Mouse (Mus musculus): ENCODE measurements around the gene Wnt8b. TPM values are rescaled to one million over a fixed set of nuclear protein-coding genes. Genes with fewer than 3 reads are reported as not detected.

Gene Wnt8b
- total RNA-seq (2014; fragmentation: Nextera tagmentation) (not detected in 2 replicates), total RNA-seq (2017) (0.05 TPM in 1 of 2 replicates, not detected in the other), polyA plus RNA-seq (2012) (not detected in 2 replicates)

GRCm38 (mm10) chr19:44493128-44493527 is at the start of gene Wnt8b:
Wnt8b (plus strand) TSS chr19:44493472.
- Histone ChIP-seq H3K27me3 (ENCODE audit: insufficient read depth, low read length) (peaks cover 11% of the 10 kb centered on the region; the same call in 1 of the 2 replicates), H3K4me3 (ENCODE audit: low read depth, low read length) (no peak within 1 kb of the TSS)

GRCm38 (mm10) chr19:44445755-44446154 is 47.5 kb upstream of the Wnt8b start:
- Histone ChIP-seq H3K4me3 (ENCODE audit: low read depth, low read length) (no peak overlapping the region), H3K4me1 (ENCODE audit: insufficient read depth, low read depth, low read length) (no peaks in the 10 kb centered on the region), H3K27me3 (ENCODE audit: insufficient read depth, low read length) (peaks cover 21% of the 10 kb centered on the region), H3K36me3 (replicated peaks) (no peaks in the 10 kb centered on the region), H3K9me3 (replicated peaks) (no peaks in the 10 kb centered on the region)
- TF ChIP-seq GATA1 (IDR thresholded peaks at IDR 0.05; ENCODE audit: borderline replicate concordance, low read length): no peak
- TF ChIP-seq TAL1 (conservative IDR thresholded peaks at IDR 0.05; ENCODE audit: low read depth, low read length): no peak
- TF ChIP-seq CTCF (IDR thresholded peaks at IDR 0.05; ENCODE audit: low read depth, low read length): no peak
- TF ChIP-seq POLR2AphosphoS5 (IDR thresholded peaks at IDR 0.05; ENCODE audit: insufficient replicate concordance, low read depth, low read length): no peak
- TF ChIP-seq GATA2 (IDR thresholded peaks at IDR 0.05; ENCODE audit: borderline replicate concordance, low read depth, low read length): no peak
- DNase-seq (ENCODE audit: low spot score) (no peak), ATAC-seq (ENCODE audit: extremely low read depth, insufficient number of reproducible peaks, low FRiP score, poor library complexity, severe bottlenecking) (no peak)

More at GRCm38 (mm10) chr19:44493128-44493527, at the start of gene Wnt8b:
- DNase-seq (ENCODE audit: low spot score) (no peak), ATAC-seq (ENCODE audit: extremely low read depth, insufficient number of reproducible peaks, low FRiP score, poor library complexity, severe bottlenecking) (no peak)
- no peak for TF ChIP-seq POLR2AphosphoS5 (IDR thresholded peaks at IDR 0.05; ENCODE audit: insufficient replicate concordance, low read depth, low read length)
- TF ChIP-seq GATA1 (IDR thresholded peaks at IDR 0.05; ENCODE audit: borderline replicate concordance, low read length): no peak
- no peak for TF ChIP-seq GATA2 (IDR thresholded peaks at IDR 0.05; ENCODE audit: borderline replicate concordance, low read depth, low read length)
- TF ChIP-seq CTCF (IDR thresholded peaks at IDR 0.05; ENCODE audit: low read depth, low read length): no peak
- no peak for TF ChIP-seq TAL1 (conservative IDR thresholded peaks at IDR 0.05; ENCODE audit: low read depth, low read length)
- H3K9me3 ChIP-seq (replicated peaks): no peaks in the 10 kb centered on the region
- no peaks in the 10 kb centered on the region for H3K4me1 ChIP-seq (ENCODE audit: insufficient read depth, low read depth, low read length)
- H3K36me3 ChIP-seq (replicated peaks): no peaks in the 10 kb centered on the region

- Histone ChIP-seq H3K4me1 (ENCODE audit: insufficient read depth, low read depth, low read length) (no peaks in the 10 kb centered on the region), H3K9me3 (replicated peaks) (no peaks in the 10 kb centered on the region), H3K27me3 (ENCODE audit: insufficient read depth, low read length) (peaks cover 23% of the 10 kb centered on the region), H3K36me3 (replicated peaks) (no peaks in the 10 kb centered on the region), H3K4me3 (ENCODE audit: low read depth, low read length) (no peak overlapping the region)
- DNase-seq (ENCODE audit: low spot score) (no peak), ATAC-seq (ENCODE audit: extremely low read depth, insufficient number of reproducible peaks, low FRiP score, poor library complexity, severe bottlenecking) (no peak)
- no peak for TF ChIP-seq CTCF (IDR thresholded peaks at IDR 0.05; ENCODE audit: low read depth, low read length)
- TF ChIP-seq POLR2AphosphoS5 (IDR thresholded peaks at IDR 0.05; ENCODE audit: insufficient replicate concordance, low read depth, low read length): no peak
Observed at GRCm38 (mm10) chr19:44447927-44448326, 45.3 kb upstream of the Wnt8b start.

GRCm38 (mm10) chr19:44454862-44455261 is 38.4 kb upstream of the Wnt8b start:
- peaks cover 14% of the 10 kb centered on the region for H3K27me3 ChIP-seq (ENCODE audit: insufficient read depth, low read length)
- H3K4me3 ChIP-seq (ENCODE audit: low read depth, low read length): no peak overlapping the region
- no peaks in the 10 kb centered on the region for H3K36me3 ChIP-seq (replicated peaks)
- H3K9me3 ChIP-seq (replicated peaks): no peaks in the 10 kb centered on the region
- ATAC-seq (ENCODE audit: extremely low read depth, insufficient number of reproducible peaks, low FRiP score, poor library complexity, severe bottlenecking) (no peak), DNase-seq (ENCODE audit: low spot score) (no peak)
- TF ChIP-seq GATA2 (IDR thresholded peaks at IDR 0.05; ENCODE audit: borderline replicate concordance, low read depth, low read length) (no peak), GATA1 (IDR thresholded peaks at IDR 0.05; ENCODE audit: borderline replicate concordance, low read length) (no peak), POLR2AphosphoS5 (IDR thresholded peaks at IDR 0.05; ENCODE audit: insufficient replicate concordance, low read depth, low read length) (no peak), TAL1 (conservative IDR thresholded peaks at IDR 0.05; ENCODE audit: low read depth, low read length) (no peak), CTCF (IDR thresholded peaks at IDR 0.05; ENCODE audit: low read depth, low read length) (no peak)
- H3K4me1 ChIP-seq (ENCODE audit: insufficient read depth, low read depth, low read length): no peaks in the 10 kb centered on the region

DNA sequence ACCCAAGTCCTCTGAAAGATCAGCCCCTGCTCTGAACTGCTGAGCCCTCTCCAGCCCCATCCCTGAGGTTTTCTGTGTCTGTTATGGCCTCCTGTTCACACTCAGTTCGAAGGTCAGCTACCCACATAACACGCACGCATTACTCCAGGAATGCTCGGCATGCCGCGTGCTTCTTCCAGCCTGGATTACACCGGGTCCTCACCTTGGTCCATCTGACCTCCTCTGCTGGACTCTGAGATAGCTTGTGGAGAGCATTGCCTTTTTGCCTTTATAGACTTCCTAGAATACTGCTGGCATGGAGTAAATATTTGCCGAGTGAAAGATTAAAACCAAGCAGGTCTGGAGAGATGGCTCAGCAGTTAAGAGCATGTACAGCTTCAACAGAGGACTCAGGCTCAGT is 37.9 kb upstream of the Wnt8b start:
- Histone ChIP-seq H3K27me3 (ENCODE audit: insufficient read depth, low read length) (peaks cover 13% of the 10 kb centered on the region), H3K4me1 (ENCODE audit: insufficient read depth, low read depth, low read length) (no peaks in the 10 kb centered on the region), H3K36me3 (replicated peaks) (no peaks in the 10 kb centered on the region), H3K9me3 (replicated peaks) (no peaks in the 10 kb centered on the region), H3K4me3 (ENCODE audit: low read depth, low read length) (no peak overlapping the region)
- TF ChIP-seq GATA1 (IDR thresholded peaks at IDR 0.05; ENCODE audit: borderline replicate concordance, low read length) (no peak), POLR2AphosphoS5 (IDR thresholded peaks at IDR 0.05; ENCODE audit: insufficient replicate concordance, low read depth, low read length) (no peak), GATA2 (IDR thresholded peaks at IDR 0.05; ENCODE audit: borderline replicate concordance, low read depth, low read length) (no peak), TAL1 (conservative IDR thresholded peaks at IDR 0.05; ENCODE audit: low read depth, low read length) (no peak), CTCF (IDR thresholded peaks at IDR 0.05; ENCODE audit: low read depth, low read length) (no peak)
- DNase-seq (ENCODE audit: low spot score) (no peak), ATAC-seq (ENCODE audit: extremely low read depth, insufficient number of reproducible peaks, low FRiP score, poor library complexity, severe bottlenecking) (no peak)

DNA sequence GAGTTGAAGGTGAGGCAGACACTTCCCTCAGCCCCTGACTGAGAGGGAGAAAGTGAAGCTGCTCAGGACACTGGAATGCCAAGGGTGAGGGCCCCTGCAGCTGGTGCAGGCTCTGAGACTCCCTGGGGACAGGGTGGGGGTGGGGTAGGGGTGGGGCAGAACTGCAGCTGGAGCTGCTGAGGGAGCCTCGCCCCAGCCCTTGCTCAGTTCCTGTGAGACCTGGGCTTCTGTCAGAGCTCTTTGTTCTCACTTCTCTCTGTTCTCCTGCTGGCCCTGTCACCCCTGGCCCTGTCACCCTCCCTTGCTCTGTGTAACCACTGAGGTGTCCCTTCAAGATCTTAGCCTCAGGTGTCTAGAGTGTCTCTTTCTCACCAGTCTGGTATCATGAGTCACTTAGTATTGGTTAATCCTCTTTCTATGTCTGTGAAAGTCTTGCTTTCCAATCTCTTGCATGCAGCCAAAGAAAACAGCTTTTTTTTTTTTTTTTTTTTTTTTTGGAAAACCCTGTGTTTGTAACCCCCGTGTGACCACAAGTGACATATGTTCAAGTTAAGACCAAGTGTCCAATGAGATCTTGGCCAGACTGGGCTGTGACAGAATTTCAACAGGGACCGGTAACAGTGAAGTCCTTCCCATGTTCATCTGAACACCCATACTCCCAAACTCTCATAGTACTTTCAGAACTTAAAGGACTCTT is 35.8 kb upstream of the Wnt8b start:
- DNase-seq (ENCODE audit: low spot score) (no peak), ATAC-seq (ENCODE audit: extremely low read depth, insufficient number of reproducible peaks, low FRiP score, poor library complexity, severe bottlenecking) (no peak)
- no peaks in the 10 kb centered on the region for H3K4me1 ChIP-seq (ENCODE audit: insufficient read depth, low read depth, low read length)
- no peak overlapping the region for H3K4me3 ChIP-seq (ENCODE audit: low read depth, low read length)
- H3K9me3 ChIP-seq (replicated peaks): no peaks in the 10 kb centered on the region
- H3K36me3 ChIP-seq (replicated peaks): no peaks in the 10 kb centered on the region
- TF ChIP-seq GATA1 (IDR thresholded peaks at IDR 0.05; ENCODE audit: borderline replicate concordance, low read length) (no peak), CTCF (IDR thresholded peaks at IDR 0.05; ENCODE audit: low read depth, low read length) (no peak), POLR2AphosphoS5 (IDR thresholded peaks at IDR 0.05; ENCODE audit: insufficient replicate concordance, low read depth, low read length) (no peak), GATA2 (IDR thresholded peaks at IDR 0.05; ENCODE audit: borderline replicate concordance, low read depth, low read length) (no peak), TAL1 (conservative IDR thresholded peaks at IDR 0.05; ENCODE audit: low read depth, low read length) (no peak)
- H3K27me3 ChIP-seq (ENCODE audit: insufficient read depth, low read length): peaks cover 12% of the 10 kb centered on the region

All from G1E (cell line).